Mouse (Mus musculus) G1E (cell line): ENCODE data around the gene Lrig1. TPM values are rescaled to one million over a fixed set of nuclear protein-coding genes. Genes with fewer than 3 reads are reported as not detected.

Experiments
- ATAC-seq: 2 replicates; pipeline ENCODE4 v1.8.0; 2016; ENCODE audit warnings: mild to moderate bottlenecking; ENCODE audit not compliant: insufficient number of reproducible peaks, poor library complexity, low FRiP score, severe bottlenecking; ENCODE audit errors: extremely low read depth
- DNase-seq: peaks from one replicate; pipeline ENCODE4 v3.0.0; 2012; ENCODE audit warnings: low spot score
- H3K27me3 ChIP-seq: 2 replicates; pipeline ENCODE4 v1.6.1; 2012; ENCODE audit warnings: mild to moderate bottlenecking, low read length, inconsistent platforms; ENCODE audit not compliant: insufficient read depth
- H3K36me3 ChIP-seq: replicated peaks from 2 replicates; pipeline ENCODE3; 2012; ENCODE audit warnings: mild to moderate bottlenecking, inconsistent platforms
- H3K4me1 ChIP-seq: 2 replicates; pipeline ENCODE4 v1.6.1; 2012; ENCODE audit warnings: low read depth, low read length, inconsistent platforms, mixed read lengths; ENCODE audit not compliant: insufficient read depth
- H3K4me3 ChIP-seq: 2 replicates; pipeline ENCODE4 v1.5.1; 2012; ENCODE audit warnings: low read depth, mild to moderate bottlenecking, inconsistent platforms, low read length, moderate library complexity, mixed read lengths
- H3K9me3 ChIP-seq: replicated peaks from 2 replicates; pipeline ENCODE4 v1.6.1; 2012; ENCODE audit warnings: inconsistent platforms
- CTCF ChIP-seq: IDR thresholded peaks from 2 replicates; pipeline ENCODE4 v1.5.1; 2012; ENCODE audit warnings: low read depth, low read length, inconsistent platforms, mixed read lengths
- GATA1 ChIP-seq: IDR thresholded peaks from 2 replicates; pipeline ENCODE4 v1.6.1; 2012; ENCODE audit warnings: borderline replicate concordance, low read length, inconsistent platforms, mixed read lengths
- GATA2 ChIP-seq: IDR thresholded peaks from 2 replicates; pipeline ENCODE4 v1.6.1; 2012; ENCODE audit warnings: low read depth, low read length, inconsistent platforms, borderline replicate concordance
- POLR2AphosphoS5 ChIP-seq: IDR thresholded peaks from 2 replicates; pipeline ENCODE4 v1.6.1; 2012; ENCODE audit warnings: low read depth, low read length, inconsistent platforms; ENCODE audit not compliant: insufficient replicate concordance
- TAL1 ChIP-seq: conservative IDR thresholded peaks from 2 replicates; pipeline ENCODE4 v1.6.1; 2012; ENCODE audit warnings: low read depth, low read length, inconsistent platforms, mixed read lengths
- polyA plus RNA-seq: library from polyadenylated mRNA; stranded (reverse); fragments of >175 nt; gene quantifications from 2 replicates; pipeline ENCODE4 v1.2.3, GENCODE M21; 2012
- total RNA-seq, 2 experiments: library from RNA; stranded (forward) in 1 of 2; stranded (reverse) in 1 of 2; fragments of 200-1000 nt in 1 of 2; fragments of >200 nt in 1 of 2; fragmentation: Nextera tagmentation in 1 of 2; gene quantifications; 2 replicates each; pipeline ENCODE4 v1.2.3; 2014 to 2017

Lrig1 gene
- total and polyA plus RNA-seq, 3 experiments, result 7.0 to 23.6 (median 9.7) TPM

- peaks cover 7% of the 10 kb centered on the region for H3K4me1 ChIP-seq
Measured at GRCm38 (mm10) chr6:94729847-94730246, 29.9 kb upstream of the Lrig1 start.

DNA sequence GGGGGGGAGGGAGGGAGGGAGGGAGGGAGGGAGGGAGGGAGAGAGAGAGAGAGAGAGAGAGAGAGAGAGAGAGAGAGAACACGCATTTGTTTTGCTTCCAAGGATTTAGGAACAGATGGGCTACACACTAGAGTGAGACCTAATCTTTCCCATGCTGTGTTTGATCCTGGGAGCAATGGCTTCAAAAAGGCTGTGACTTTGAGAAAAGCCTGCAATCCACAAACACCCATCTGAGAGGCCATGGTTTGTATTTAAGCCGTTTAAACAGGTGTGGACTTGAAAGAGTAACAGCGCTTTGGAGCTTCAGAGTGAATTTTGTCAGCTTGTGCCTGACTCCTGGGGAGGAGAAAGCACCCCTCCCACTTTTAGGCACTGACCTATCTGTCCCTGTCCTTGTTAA lies 29.2 kb upstream of the Lrig1 start:
- H3K9me3 ChIP-seq, result no peaks in the 10 kb centered on the region
- no peaks in the 10 kb centered on the region for H3K36me3 ChIP-seq
- no peak overlapping the region for H3K4me3 ChIP-seq
- ATAC-seq, result no peak
- peaks cover 7% of the 10 kb centered on the region for H3K4me1 ChIP-seq
- no peak for DNase-seq
- peaks cover 25% of the 10 kb centered on the region for H3K27me3 ChIP-seq
- no peak for TF ChIP-seq CTCF
- no peak for TF ChIP-seq GATA1
- no peak for TF ChIP-seq GATA2
- TF ChIP-seq TAL1, result no peak
- TF ChIP-seq POLR2AphosphoS5, result no peak

More at GRCm38 (mm10) chr6:94729847-94730246, 29.9 kb upstream of the Lrig1 start:
- Histone ChIP-seq H3K27me3 (peaks cover 20% of the 10 kb centered on the region), H3K36me3 (no peaks in the 10 kb centered on the region), H3K9me3 (no peaks in the 10 kb centered on the region), H3K4me3 (no peak overlapping the region)
- DNase-seq (no peak), ATAC-seq (no peak; the same call in 1 of the 2 replicates)
- TF ChIP-seq CTCF, result no peak
- no peak for TF ChIP-seq POLR2AphosphoS5
- TF ChIP-seq GATA1, result no peak
- TF ChIP-seq GATA2, result no peak
- no peak for TF ChIP-seq TAL1

DNA sequence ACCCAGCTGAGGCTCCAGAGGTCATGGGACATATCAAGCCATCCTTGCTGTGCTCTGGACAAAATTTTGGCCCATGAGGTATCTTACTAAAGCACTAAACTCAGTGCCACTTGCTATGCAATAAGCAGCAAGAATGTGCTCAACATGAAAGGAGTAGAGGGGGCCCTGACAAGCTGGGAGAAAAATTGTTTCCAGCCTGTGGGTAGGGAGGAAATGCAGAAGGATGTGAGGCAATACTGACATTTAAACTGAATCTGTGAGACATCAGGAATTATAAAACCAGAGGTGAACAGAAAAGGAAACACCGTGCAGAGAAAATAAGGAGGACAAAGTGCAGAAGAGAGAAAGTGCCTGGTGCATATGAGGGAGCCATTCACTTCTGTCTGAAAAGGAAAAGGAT lies 24.7 kb upstream of the Lrig1 start:
- no peaks in the 10 kb centered on the region for H3K36me3 ChIP-seq
- DNase-seq, result no peak
- H3K4me1 ChIP-seq, result peaks cover 3% of the 10 kb centered on the region; the same call in 1 of the 2 replicates
- H3K27me3 ChIP-seq, result peaks cover 25% of the 10 kb centered on the region; the same call in 1 of the 2 replicates
- TF ChIP-seq GATA2 (no peak), TAL1 (no peak), CTCF (no peak), POLR2AphosphoS5 (no peak), GATA1 (no peak)
- H3K4me3 ChIP-seq, result no peak overlapping the region
- no peak for ATAC-seq
- H3K9me3 ChIP-seq, result no peaks in the 10 kb centered on the region

DNA sequence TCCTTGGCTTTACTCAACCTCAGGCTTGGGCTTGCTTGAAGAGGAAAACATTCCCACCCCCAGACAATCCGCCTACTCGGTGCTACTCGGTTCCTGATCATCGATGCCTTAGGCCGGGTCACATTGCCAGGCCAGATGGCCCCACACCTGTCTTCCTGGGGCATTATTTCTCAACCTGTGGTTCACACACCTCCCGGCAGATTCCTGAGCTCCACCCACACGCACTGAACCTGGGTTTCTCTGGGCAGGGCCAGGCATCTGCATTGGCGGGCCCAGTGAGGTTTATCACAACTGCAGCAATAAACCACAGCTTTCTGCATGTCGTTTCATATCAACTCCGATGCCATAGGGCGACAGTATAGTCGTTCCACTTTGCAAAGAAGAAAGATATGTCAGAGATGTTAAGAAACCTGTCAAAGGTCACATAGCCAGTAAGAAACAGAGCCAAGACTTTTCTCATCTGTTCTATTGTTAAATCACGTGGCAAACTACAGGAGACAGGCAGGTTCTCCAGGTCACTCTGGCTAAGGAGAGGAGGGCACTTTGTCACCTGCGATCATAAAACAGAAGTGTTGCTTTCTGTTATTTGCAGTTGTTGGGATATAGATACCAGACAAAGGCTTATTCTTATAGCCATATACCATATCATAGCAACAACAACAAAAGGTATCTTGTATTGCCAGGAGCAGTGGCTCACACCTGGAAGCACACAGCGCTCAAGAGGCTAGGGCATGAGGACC lies 18.8 kb upstream of the Lrig1 start:
- DNase-seq (no peak), ATAC-seq (no peak)
- Histone ChIP-seq H3K36me3 (no peaks in the 10 kb centered on the region), H3K27me3 (peaks cover 15% of the 10 kb centered on the region), H3K4me1 (no peaks in the 10 kb centered on the region), H3K9me3 (no peaks in the 10 kb centered on the region), H3K4me3 (no peak overlapping the region)
- TF ChIP-seq GATA1 (no peak), CTCF (no peak), GATA2 (no peak), POLR2AphosphoS5 (no peak)

- H3K36me3 ChIP-seq, result no peaks in the 10 kb centered on the region
Measured at GRCm38 (mm10) chr6:94717705-94718489, 17.9 kb upstream of the Lrig1 start.

GRCm38 (mm10) chr6:94715645-94715940 lies 15.6 kb upstream of the Lrig1 start:
- DNase-seq, result no peak
- Histone ChIP-seq H3K36me3 (no peaks in the 10 kb centered on the region), H3K4me1 (no peaks in the 10 kb centered on the region), H3K4me3 (no peak overlapping the region), H3K27me3 (peaks cover 22% of the 10 kb centered on the region), H3K9me3 (no peaks in the 10 kb centered on the region)
- TF ChIP-seq TAL1, result no peak
- no peak for TF ChIP-seq CTCF
- TF ChIP-seq GATA2, result no peak
- no peak for TF ChIP-seq POLR2AphosphoS5
- no peak for TF ChIP-seq GATA1
- ATAC-seq, result no peak

More at GRCm38 (mm10) chr6:94717705-94718489, 17.9 kb upstream of the Lrig1 start:
- H3K4me3 ChIP-seq, result no peak overlapping the region
- TF ChIP-seq GATA2 (no peak), GATA1 (no peak), CTCF (no peak), TAL1 (no peak), POLR2AphosphoS5 (no peak)
- DNase-seq, result no peak
- H3K9me3 ChIP-seq, result no peaks in the 10 kb centered on the region
- ATAC-seq, result no peak
- peaks cover 15% of the 10 kb centered on the region for H3K27me3 ChIP-seq
- H3K4me1 ChIP-seq, result no peaks in the 10 kb centered on the region
